Mouse (Mus musculus) cerebellum, adult 11-12 months (tissue): ENCODE results near the gene Eno1.

ENCODE experiments used
- DNase-seq: peaks from one replicate; pipeline ENCODE4 v3.0.0; 2022

Gene Eno1

DNA sequence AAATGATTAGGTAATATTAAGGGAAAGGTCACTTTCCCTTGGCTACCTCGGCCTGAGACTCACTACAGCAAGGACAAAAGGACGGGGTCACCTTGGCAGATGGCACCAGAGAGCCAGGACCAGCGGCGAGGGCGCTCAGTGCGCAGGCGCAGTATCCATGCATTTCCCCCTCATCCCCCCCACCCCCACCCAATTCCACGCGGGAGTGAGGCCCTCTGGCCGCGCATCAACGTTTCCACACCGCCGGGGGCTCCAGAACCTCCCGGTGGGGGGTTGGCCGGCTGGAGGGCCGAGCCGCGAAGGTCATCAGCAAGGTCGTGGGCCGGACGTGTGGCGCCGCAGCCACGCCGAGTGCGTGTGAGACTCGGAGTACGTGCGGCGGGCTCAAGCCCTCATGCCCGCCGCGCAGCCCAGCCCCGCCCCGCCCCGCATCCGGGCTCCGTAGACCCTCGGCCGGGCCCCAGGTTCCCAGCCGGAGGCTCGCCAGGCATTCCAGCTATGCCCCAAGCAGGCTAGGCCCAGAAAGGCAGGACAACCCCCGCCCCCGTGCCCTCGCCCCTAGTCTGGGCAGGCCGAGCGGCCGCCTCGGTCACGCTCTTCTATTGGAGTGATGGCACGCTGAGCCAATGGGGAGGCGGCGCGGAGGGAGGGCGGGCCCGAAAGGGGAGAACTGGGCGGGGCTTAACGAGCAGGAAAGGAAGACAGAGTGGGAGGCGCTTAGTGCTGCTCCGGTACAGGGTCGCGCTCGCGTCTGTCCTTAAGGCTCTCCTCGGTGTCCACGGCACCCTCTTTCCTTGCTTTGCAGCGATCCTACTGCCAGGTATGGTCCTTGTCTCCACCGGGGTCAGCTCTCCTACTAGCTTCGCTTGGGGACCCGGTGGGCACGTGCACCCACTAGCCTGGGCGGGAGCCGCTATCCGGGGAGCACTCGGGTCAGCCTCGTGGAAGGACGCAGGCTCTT, at the start of gene Eno1:
Gene Eno1, plus strand, starts transcription at position 201 of the 961 bp plus-strand sequence.
- DNase-seq: peak; percentile 93

DNA sequence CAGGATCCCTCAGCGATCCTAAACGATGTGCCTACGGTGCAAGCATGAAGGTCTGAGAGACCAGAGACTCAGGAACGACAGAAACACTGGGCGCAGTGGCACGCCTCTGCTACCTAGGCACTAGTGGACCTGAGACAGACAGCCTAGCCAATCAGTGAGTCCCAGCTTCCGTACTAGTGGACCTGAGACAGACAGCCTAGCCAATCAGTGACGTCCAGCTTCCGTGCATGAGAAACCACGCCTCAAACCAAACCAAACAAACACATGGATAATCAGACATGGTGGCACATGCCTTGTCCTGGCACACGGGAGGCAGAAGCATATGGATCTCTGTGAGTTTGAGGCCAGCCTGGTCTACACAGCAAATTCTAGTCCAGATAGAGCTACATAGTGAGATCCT, 48.3 kb upstream of the Eno1 start:
- DNase-seq: no peak

DNA sequence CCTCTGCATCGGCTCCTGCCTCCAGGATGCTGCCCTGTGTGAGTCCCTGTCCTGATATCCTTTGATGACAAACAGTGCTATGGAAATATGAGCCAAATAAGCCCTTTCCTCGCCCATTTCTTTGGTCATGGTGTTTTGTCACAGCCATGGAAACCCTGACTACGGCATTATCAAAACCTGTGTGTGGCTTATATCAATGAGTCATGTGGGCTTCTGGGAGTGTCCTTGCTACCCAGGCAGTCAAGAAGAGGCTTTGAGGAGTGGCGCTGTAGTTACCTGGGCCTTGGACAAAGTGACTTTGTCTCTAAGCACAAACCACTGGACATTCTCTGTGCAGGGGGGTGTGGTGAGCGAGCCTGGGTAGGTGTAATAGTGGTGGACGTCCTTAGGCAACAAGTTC, 44.3 kb upstream of the Eno1 start:
- no peak for DNase-seq

DNA sequence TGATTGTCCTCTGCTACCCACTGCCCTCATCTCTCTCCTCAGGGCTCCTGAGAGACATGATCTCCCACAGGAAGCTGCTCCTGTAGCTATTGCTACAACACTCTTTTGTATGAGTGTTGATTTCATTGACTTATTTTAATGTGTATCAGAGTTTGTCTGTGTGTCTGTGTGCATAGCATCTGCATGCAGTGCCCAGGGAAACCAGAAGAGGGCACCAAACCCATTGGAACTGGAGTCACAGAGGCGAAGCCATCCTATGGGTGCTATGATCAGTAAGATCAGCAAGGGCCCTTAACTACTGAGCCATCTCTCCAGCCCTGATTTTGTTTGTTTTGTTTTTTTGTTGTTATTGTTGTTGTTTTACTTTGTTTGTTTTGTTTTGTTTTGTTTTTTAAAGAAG, 42.6 kb upstream of the Eno1 start:
- no peak for DNase-seq

DNA sequence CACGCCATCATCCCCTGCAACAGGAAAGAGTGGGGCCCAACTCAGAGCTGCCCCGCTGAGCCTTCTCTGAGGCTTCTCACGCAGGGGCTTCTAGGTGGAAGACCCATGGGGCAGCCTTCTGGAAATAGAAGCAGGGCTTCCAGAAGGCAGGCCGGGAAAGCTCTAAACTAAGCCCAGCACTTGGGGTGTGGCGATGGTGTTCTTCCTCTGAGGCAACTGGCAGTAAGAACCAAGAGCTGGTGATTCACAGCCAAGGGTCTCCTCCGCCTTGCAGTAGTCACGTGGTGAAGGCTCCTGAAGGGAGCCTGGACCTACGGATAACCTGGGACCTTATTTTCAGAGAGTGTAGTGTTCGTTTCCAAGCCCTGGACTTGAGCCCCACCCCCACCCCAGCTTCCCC, 38.3 kb upstream of the Eno1 start:
- DNase-seq: no peak

DNA sequence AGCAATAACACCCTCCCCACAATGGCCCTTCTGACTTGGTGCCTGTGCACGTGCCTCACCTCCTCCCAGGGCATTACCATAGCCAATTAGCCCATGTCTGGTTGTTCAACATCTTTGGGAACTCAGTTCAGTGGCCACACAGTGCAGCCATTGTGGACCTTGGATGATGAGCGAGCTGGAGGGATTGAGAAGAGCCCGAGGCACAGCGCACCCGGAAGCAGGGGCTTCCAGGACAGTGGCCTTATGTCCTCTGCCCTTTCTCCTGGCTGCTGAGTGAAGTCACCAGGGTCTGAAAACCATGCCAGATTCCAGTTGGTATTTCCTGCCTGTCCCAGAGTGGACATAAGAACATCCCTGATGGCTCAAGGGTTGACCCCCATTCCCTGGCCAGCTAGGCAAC, 35.3 kb upstream of the Eno1 start, which contains the start of gene Car6:
Gene Car6, minus strand, starts transcription at position 101 of the 400 bp plus-strand sequence.
- no peak for DNase-seq

DNA sequence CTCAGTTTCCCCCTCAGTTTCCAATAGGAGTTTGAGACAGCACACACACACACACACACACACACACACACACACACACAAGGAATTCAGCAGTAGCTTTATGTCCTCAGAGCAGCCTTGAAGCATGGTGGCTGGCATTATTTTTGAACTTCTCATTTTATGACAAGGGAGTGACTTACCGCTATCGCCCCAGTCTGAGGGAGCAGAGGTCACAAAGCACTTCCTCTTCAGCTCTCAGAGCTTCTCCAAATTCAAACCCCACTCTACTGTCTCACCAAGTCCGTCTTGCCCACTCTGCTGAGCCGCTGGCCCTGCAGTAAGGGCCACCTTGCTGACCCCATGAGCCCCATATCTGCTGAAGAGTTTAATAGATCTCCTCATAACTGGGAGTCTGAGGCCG, 33.8 kb upstream of the Eno1 start:
- DNase-seq: no peak

DNA sequence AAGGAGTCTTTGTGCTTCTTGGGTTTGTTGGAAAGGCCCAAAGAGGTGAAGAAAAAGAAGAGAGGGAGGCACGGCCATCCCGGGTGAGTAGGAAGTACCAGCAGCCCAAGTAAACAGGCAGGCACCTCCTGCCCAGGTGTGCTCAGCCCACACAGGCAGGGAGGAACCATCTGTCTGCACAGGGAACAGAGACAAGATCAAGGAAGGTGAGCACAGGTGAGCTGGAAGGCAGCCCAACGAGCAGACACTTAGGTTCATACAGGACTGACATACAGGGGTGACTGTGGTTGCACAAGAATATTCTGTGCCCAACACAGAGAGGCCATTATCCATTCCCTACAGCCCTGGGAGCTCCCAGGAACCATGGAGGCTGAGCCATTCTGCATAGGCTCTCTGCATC, 31.6 kb upstream of the Eno1 start:
- no peak for DNase-seq

DNA sequence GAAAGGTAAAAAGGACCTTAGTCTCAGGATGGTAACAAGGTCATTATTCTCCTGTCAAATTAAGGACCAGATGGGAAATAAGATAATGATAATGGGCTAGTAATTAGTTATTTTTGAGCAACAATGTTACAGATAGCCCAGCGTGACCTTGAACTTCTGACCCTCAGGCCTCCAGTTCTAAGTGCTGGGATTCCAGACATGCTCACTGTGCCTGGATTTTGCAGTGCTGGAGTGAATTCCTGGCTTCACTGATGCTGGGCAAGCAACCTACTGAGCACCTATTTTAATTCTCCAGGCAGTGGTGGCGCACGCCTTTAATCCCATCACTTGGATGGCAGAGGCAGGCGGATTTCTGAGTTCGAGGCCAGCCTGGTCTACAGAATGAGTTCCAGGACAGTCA, 26.8 kb upstream of the Eno1 start:
- DNase-seq: no peak

DNA sequence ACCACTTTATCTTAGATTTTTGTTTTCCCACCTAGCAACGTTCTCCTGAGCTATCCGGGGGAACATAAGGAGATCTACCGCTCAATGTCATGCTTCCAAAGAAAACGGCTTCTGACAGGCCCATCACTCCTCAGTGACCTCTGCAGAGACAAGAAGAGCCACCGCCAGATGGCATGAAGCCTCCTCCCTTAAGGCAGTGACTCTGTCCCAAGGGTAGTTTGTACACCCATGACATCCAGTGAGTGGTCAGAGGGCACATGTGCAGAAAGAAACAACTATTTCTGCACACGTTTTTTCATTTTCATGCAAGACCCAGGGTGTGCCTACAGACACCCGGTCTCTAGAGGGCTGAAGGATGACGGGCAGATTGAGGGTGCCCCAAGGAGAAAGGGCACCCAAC, 26.2 kb upstream of the Eno1 start:
- DNase-seq: no peak

DNA sequence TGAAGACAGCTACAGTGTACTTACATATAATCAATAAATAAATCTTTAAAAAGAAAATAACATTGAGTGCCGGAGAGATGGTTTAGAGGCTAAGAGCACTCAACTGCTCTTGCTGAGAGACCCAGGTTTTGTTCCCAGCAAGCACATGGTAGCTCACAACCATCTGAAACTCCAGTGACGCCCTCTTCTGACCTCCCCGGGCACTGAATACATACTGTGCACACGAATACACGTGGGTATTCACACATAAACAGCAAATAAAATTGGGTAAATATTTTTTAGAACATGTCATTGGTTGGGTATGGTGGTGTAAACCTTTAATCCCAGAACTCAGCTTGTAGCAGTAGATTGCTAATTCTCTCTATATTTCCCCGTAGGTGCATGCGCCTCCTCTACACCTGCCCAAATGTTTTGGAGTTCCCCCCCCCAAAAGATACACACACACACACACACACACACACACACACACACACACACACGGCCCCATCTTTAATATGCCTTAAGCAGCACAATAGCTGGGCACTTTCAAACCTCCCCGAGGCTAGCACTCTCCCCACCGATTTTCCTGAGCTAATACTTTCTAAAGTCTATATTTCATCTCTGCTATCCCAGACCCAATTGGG, 24.5 kb upstream of the Eno1 start:
- DNase-seq: no peak

DNA sequence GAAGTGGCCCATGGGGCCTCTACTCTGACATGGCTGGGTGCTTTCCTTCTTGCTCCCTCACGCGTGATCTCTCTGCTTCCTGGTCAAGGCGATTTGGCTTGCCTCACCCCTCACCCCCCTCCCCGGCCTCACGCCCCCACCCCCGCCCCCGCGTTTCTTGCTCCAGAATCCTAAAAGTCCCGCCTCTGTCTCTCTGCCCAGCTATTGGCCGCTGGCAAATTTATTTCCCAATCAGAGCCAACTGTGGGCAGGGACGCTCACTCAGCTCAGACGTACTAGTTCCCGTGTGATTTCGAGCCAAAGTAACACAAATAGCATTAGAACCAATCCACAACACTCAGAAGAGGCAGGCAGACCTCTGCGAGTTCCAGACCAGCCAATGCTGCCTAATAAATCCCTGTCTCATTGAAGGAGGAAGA, 24.0 kb upstream of the Eno1 start:
- DNase-seq: no peak

DNA sequence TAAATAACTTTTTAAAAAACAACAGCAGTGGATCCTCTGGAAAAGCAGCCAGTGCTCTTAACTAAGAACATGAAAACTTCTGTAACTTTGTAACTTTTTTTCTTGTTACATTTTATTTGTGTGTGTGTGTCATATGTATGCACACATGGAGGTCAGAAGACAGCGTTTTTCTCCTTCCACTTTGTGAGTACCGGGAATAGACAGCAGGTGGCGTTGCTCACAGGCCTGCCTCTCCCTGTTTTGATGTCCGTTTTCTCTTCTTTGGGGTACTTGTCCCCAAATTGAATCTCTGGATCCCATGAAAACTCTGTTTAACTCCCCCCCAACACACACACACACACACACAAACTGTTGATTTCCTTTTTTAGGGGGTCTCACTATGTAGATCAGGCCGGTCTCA, 22.6 kb upstream of the Eno1 start:
- DNase-seq: no peak

DNA sequence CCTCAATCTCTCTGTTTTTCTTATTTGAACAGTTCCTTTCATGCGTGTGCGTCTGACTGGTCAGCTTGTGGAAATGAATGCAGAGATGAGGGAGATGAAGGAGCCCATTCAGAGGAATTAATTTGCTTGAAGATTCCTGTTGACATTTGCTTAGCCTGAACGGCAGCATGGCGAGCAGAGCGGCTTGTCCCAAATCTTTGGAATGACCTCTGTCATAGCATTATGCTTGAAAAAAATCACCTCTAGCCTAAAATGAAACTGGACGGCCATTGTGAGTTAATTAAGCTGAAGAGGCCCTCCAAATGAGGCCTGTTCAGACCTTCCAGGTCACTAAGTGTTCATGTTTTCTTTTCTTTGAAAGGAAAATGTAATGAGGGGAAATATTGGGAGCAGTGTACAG, 20.1 kb upstream of the Eno1 start:
- DNase-seq: no peak

DNA sequence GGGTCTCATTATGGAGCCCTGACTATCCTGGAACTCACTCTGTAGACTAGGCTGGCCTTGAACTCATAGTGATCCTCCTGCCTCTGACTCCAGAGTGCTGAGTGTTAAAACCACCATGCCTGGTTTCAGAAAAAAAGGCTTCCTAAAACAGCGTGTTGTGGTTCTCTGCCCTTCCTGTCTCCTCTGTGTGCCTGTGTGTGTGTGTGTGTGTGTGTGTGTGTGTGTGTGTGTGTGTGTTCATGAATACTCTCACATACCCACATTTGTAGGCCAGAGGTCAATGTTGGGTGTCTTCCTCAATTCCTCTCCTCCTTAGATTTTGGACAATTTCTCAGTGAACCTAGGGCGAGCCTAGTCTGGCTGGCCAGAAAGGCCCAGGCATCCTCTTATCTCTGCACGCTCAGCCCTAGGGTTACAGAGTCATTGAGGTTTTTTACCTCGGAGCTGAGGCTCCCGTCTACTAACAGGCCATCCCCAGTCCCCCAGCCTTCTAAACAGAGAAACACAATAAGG, 19.4 kb upstream of the Eno1 start:
- no peak for DNase-seq

DNA sequence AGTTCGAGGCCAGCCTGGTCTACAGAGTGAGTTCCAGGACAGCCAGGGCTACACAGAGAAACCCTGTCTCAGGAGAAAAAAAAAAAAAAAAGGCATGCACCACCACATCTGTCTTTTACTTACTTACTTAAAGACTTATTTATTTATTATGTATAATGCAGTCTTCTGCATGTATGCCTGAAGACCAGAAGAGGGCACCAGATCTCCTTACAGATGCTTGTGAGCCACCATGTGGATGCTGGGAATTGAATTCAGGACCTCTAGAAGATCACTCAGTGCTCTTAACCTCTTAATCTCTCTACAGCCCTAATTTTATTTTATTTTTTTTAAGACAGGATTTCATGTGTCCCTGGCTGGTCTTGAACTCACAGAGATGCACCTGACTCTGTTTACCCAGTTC, 18.6 kb upstream of the Eno1 start:
- no peak for DNase-seq

DNA sequence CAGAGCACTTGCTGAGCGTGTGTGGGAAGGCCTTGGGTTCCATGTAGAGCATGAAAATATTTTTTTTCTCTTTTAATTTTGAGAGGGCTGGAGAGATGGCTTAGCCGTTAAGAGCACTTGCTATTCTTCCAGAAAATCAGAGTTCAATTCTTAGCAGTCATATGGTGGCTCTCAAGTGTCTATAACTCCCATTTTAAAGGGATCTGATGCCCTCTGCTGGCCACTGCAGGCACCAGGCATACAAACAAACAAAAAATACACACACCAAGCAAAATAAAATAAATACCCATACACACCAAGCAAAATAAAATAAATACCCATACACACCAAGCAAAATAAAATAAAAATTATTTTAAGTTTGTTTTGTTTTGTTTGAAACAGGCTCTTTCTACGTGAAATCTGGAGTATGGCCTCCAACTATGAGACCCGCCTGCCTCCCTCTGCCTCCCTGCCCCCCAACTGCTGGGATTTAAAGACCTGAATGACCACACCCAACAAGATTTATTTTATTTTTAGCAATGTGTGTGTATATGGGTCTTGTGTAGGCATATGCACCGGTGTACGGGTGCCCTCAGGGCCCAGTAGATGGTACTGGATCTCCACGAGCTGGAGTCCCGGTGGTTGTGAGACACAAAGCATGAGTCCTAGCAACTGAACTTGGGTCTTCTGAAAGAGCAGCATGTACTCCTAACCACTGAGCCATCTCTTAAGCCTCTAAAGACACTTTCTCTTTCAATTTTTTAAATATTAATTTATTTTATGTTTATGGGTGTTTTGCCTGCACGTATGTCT, 16.8 kb upstream of the Eno1 start:
- DNase-seq: no peak

DNA sequence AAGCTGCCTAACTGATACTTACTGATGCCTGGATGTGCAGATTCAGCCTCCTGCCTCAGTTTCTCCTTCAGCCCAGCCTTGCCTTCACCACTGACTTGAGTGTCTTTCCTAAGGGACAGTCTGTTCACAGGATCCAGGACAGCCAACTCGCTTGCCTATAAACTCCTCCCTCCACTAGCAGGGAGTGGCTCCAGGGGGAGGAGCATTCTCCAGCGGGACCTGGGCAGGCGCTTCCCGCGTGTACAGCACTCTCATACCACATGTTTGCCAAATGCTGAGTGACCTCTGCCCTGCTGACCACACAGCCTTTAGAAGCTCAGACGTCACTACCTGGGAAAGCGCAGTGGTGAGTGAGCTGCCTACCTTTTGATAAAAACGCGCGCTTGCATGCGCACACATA, 15.9 kb upstream of the Eno1 start:
- DNase-seq: no peak

DNA sequence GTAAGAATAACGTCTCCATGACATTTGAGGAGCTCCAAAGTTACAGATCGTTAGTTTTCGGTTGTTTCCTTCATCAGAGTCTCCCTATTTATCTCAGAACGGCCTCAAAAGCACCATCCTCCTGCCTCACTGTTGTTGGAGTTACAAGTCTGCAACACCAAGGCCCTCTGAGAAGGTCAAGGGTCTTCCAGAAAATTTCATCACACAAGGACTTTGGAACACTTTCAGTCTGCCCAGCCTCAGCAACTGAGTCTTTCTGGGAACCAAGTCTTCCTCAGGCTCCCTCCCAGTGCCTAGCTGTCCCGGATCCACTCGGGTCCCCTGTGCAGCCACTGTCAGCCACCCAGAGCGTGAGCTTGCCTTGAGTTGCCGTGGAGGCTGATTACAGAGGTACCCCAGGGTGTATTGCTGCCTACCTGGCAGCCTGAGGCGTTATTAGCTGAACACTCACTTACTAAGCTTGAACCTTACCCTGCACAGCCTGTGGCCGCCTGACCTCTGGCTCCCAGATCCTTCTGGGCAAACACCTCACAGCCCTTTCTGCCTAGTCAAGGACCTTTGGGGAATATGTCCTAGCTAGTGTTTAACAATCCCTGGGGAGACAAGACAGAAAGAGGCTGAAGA, 15.4 kb upstream of the Eno1 start:
- DNase-seq: no peak

DNA sequence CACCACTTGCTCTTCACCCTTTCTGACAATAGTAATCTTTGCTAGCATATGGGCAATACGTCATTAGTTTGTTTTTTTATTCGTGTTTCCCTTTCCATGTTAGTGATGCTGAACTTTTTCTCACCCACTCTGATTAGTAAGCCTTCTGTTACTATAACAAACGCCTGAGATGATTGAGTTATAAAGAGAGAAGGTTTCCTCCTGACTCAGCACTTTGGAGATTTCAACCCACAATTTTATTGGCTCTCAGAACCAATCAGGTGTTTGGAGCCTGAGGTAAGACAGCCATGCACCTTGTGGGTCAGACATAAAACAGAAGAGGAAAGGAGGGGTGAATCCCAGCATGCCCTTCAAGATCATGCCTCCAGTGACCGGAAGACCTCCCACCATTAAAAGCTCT, 12.7 kb upstream of the Eno1 start:
- DNase-seq: no peak

DNA sequence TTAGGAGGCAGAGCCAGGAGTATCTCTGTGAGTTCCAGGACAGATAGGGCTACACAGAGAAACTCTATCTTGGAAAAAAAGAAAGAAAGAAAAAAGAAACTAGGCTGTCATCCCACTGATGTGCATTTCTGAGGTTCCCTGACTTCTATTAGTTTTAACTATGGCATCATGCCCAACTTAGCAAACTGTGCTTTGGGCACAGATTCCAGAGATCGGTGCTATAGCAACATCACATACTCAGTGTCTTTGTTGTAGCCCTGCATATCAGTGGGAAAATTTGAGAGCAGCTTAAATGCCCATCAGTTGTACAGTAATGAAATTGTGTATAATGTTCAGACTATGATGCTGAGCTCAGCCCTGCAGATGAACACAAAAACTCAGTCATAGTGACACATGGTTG, 10.8 kb upstream of the Eno1 start:
- no peak for DNase-seq

DNA sequence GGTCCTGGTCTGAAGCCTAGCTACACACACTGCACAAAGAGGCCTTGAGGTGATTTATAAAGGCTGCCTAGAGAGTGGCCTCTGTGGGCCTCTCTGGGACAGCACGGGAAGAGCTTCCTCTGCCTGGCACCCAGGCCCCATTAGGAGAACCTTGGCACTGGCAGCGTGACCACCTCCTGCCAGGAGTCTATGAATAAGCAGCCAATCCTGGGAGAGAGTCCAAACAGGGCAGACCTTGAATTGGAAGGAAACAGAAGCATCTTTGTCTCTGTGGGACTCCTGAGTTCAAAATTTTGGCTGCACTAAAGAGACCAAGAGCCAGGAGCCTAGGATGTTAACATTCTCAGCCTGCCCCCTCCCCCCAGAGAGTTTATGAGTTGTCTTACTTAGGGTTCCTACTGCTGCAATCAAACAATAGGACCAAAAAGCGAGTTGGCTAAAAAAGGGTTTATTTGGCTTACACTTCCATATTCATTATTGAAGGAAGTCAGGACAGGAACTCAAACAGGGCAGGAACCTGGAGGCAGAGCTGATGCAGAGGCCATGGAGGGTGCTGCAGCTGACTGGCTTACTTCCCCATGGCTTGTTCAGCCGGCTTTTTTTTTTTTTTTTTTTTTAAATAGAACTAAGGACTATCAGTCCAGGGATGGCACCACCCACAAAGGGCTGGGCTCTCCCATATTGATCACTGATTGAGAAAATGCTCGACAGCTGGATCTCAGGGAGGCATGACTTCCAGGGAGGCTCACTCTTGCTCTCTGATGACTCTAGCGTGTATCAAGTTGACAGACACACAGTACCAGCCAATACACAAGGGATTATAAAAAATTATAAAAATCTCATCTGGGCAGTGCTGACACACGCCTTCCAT, 9.5 kb upstream of the Eno1 start:
- peak; percentile 95 for DNase-seq
